Mouse (Mus musculus) left cerebral cortex, adult 9 months (tissue): ENCODE data around the gene Zpld1.

Experiments used
- DNase-seq, 2 experiments: peaks; one replicate each; pipeline ENCODE4 v3.0.0; 2022; ENCODE audit warnings: low spot score in 2 of 2

The Zpld1 gene

GRCm38 (mm10) chr16:55297886-55298285 is at the start of gene Zpld1:
Gene Zpld1 (minus strand): TSS chr16:55297986.
- DNase-seq, result no peak

GRCm38 (mm10) chr16:55345644-55346043 is 47.9 kb upstream of the Zpld1 start:
- no peak for DNase-seq

DNA sequence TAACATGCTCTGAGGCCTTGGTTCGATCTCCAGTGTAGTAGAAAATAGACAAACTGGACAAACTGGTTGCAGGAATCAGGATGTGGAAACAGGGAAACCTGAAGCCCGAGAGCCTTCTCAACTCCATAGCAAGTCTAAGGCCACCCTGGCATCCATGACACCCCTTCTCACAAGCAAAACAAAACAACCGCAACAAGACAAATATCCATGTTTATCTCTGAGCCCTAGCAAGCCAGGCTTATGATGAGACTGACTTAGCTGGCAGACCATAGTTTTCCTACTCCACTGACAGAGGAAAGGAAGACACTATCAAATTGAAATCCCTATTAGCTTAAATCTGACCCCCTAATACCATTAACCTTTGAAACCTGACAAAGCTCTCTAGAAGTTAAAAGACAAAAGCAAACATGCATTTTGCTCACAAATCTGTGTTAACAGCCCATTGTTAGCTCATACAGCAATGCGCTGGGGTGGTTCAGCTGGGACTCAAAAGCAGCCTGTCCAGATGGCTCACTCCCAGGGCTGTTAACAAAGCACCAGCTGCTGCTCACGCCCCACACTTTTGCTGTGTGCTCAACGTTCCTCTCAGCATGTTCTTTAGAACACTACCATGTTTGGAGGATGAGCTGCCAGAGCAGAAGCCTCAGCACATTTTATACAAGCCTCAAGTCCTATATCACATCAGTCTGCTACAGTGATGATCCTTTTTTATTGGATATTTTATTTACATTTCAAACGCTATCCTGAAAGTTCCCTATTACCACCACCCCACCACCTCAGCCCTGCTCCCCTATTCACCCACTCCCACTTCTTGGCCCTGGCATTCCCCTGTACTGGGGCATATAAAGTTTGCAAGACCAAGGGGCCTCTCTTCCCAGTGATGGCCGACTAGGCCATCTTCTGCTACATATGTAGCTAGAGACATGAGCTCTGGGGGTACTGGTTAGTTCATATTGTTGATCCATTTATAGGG is 24.0 kb upstream of the Zpld1 start:
- peak; percentile 70 to 89 for DNase-seq

GRCm38 (mm10) chr16:55316996-55317395 is 19.2 kb upstream of the Zpld1 start:
- DNase-seq, result no peak

GRCm38 (mm10) chr16:55312106-55312505 is 14.3 kb upstream of the Zpld1 start:
- DNase-seq, result no peak

- no peak for DNase-seq
These were observed 15.1 kb downstream of the Zpld1 start for GRCm38 (mm10) chr16:55282696-55283095.

DNA sequence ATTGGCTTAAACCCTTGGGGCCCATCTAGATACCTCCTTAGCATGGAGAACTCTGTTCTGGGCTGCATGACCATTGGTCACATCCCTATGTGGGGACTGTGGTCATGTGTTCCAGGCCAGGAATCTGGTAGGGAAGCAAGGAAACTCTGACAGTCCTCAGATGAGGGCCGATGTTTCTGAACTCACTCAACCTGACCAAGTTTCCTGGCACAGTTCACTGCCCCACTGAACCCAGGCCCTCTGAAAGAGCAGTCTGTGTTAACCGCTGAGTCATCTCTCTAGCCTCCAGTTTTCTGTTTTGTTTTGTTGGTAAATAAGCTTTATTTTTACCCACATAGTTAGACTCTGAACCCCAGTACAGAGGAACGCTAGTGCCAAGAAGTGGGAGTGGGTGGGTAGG is 20.3 kb downstream of the Zpld1 start:
- no peak for DNase-seq

DNA sequence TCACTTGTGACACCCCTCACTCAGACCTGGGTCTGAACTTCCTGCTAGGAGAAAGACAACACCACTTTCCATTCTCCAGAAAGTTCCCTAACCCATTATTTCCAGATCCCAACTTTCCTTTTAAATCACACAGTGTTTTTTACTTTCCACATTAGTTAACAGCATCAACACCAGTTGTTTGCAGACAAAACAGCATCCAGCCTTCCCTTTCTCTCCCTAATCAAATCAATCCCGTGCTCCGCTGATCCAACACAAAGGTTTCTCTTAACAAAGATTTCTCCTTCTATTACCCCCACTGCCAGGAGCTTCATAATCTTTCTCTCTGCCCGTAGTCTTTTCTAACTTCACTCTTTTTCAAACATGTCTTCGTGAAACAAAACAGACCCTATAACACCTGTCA is 32.5 kb downstream of the Zpld1 start:
- no peak for DNase-seq

DNA sequence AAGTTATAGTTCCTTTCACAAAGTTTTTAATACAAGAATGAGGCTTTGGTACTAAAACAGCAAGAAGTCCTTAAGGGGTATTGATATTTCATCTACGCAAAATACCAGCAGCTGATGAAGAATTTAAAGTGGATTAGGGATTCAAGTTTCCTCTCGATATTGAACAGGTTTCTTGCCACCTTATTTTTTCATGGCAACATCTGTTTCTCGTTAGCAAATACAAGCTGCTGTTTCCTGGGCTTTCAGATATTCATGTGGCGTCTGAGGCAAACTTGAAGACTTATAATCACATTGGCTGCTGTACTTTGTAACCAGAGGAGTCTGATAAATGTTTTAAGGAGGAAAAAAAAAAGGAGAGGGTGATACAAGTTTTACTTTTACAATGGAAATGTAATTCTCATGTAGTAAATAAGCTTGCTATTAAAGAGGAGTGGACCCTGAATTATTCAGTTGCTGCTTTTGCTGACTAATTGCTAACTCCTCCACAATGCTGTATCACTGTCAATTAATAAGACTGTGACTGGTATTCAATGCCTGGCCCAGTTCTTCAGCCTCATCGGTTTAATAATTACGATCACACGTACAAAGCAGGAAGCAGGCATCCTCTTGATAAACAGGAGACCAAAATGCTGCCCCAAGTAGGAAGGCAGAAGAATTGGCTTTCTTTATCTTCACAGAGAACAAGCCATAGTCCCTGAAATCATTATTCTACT is 36.8 kb downstream of the Zpld1 start:
- no peak for DNase-seq

DNA sequence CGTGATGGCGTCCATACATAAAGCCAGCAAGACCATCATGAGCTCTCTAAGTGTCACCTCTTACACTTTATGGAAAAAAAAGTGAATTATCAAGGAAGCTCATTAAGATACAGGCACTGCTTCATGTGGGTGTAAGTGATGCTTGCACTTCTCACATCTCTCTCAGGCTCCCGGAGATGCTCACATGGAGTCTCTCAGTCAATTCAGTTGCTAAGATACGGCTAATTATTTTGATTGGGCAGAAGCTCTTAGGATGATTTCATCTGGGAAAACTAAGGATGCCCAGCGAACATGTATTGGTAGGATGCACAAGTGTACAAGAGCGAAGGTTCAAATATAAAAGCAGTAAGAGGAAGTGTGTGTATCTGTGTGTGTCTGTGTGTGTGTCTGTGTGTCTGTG is 38.1 kb downstream of the Zpld1 start:
- DNase-seq, result peak; percentile 18 to 43

- DNase-seq, result no peak
These were observed 56.8 kb downstream of the Zpld1 start for GRCm38 (mm10) chr16:55240996-55241395.

- DNase-seq, result no peak
These were observed 68.7 kb downstream of the Zpld1 start for GRCm38 (mm10) chr16:55228995-55229622.

DNA sequence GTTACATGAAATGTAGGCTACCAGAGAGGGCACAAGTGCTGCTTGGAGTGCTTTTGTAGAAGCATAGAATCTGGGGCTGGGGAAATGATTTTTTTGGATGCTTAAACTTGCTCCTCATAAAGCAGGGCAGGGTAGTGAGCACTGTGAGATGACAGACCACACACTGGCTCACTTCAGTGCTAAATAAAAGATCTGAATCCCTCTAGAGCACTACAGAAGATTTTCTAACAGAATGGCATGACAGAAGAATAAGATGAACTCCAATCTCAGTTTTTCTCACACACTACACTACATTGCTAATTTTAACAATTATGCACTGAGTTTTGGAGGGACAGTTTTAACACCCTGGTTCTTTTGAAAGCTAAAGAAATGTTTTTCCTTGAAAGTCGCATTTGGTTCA is 93.8 kb downstream of the Zpld1 start:
- no peak for DNase-seq

DNA sequence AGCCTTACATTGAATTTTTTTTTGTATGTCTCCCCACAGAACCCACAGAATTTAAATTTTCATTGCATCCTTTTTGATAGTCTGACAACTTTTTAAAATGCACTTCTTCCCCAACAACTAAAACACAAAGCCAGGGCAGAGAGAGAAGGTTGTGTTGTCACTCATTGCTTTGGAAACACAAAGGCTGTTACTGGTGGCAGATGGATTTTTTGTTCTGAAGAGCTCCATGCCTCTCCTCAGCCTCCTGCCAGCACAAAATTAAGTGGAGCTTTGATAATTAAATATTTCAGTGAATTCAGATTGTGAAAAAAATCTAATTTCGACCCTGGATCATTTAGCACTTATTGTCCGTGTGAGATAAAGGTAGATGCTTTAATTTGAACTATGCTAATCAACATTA is 107.4 kb downstream of the Zpld1 start:
- DNase-seq, result no peak

- DNase-seq, result no peak
These were observed 112.4 kb downstream of the Zpld1 start for GRCm38 (mm10) chr16:55185370-55185769.
